Mouse (Mus musculus) midbrain, embryonic 11.5 days (tissue): ENCODE measurements at regions not wholly inside any gene's neighbourhood (a gene's known extent, or its start where the extent isn't known, plus 50 kb on each side); places are given as distances from the start of the nearest gene placed in this dataset.
"Not testable (repeated sequence)": the region's sequence is repeated elsewhere in the genome, so short reads cannot be mapped to it uniquely, and the experiment has no call there.

Experiments used
- ATAC-seq: fragments of 200-750 bp; cut with Nextera tagmentation; 2 replicates; pipeline ENCODE4 v1.8.0; 2017; ENCODE audit warnings: moderate TSS enrichment, moderate library complexity; ENCODE audit not compliant: low FRiP score
- DNase-seq: peaks from one replicate; pipeline ENCODE4 v3.0.0; 2015; ENCODE audit warnings: low spot score; ENCODE audit errors: missing footprints
- H3K27ac ChIP-seq: fragments of 300-500 bp; sonication (generic); 2 replicates; pipeline ENCODE4 v1.5.1; 2014; ENCODE audit warnings: low read depth, low read length
- H3K27me3 ChIP-seq: fragments of 300-500 bp; sonication (generic); 2 replicates; pipeline ENCODE4 v1.6.1; 2014; ENCODE audit warnings: mild to moderate bottlenecking, low read length, moderate library complexity, mixed read lengths; ENCODE audit not compliant: control insufficient read depth, insufficient read depth
- H3K36me3 ChIP-seq: fragments of 300-500 bp; sonication (generic); 2 replicates; pipeline ENCODE4 v1.6.1; 2014; ENCODE audit warnings: mild to moderate bottlenecking, low read length, moderate library complexity, mixed read lengths; ENCODE audit not compliant: control insufficient read depth, insufficient read depth
- H3K4me1 ChIP-seq: fragments of 300-500 bp; sonication (generic); 2 replicates; pipeline ENCODE4 v1.6.1; 2014; ENCODE audit warnings: low read length; ENCODE audit not compliant: control insufficient read depth, insufficient read depth
- H3K4me2 ChIP-seq: fragments of 300-500 bp; sonication (generic); 2 replicates; pipeline ENCODE4 v1.6.1; 2014; ENCODE audit warnings: mild to moderate bottlenecking, moderate library complexity
- H3K4me3 ChIP-seq: fragments of 300-500 bp; sonication (generic); 2 replicates; pipeline ENCODE4 v1.5.1; 2014; ENCODE audit warnings: low read depth, low read length
- H3K9ac ChIP-seq: fragments of 300-500 bp; sonication (generic); 2 replicates; pipeline ENCODE4 v1.6.1; 2014; ENCODE audit warnings: low read length
- H3K9me3 ChIP-seq: fragments of 300-500 bp; sonication (generic); 2 replicates; pipeline ENCODE4 v1.6.1; 2016; ENCODE audit warnings: low read length; ENCODE audit not compliant: control insufficient read depth
- WGBS: fragments of 180-500 bp; shearing (Covaris S2); extraction: QIAGEN DNeasy Blood & Tissue Kit; methylation state at CpG from one replicate; pipeline ENCODE4 v1.1.7; 2014; 5-methylcytosine and 5-hydroxymethylcytosine counted together

GRCm38 (mm10) chr13:102023624-102024023 is 255.6 kb upstream of the Pik3r1 start:
- Histone ChIP-seq H3K4me2 (no peak overlapping the region), H3K9ac (no peak overlapping the region), H3K36me3 (no peaks in the 10 kb centered on the region), H3K27me3 (no peaks in the 10 kb centered on the region), H3K4me1 (no peaks in the 10 kb centered on the region), H3K9me3 (no peaks in the 10 kb centered on the region), H3K4me3 (no peak overlapping the region), H3K27ac (no peak overlapping the region)
- 93% methylated on average over 1 of the region's 1 CpGs for WGBS
- ATAC-seq = no peak
- no peak for DNase-seq

DNA sequence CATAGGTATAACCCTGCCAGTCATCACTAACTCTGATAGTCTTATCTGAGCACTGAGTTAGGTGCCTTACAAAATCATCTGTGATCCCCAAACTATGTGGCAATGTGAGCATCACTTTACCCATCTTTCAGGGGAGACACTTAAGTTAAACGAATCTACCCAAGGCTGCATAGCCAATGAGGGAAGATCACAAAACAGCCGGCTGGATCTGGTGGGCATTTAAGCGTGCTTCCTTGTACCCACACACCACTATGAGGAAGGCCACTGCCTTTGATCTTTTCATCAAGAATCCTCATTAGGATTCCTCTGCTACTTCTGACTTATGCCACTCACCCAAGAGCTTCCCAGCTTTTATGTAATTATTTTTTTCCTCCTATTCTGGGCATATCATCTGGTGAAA is 257.1 kb upstream of the Pik3r1 start:
- no peak overlapping the region for H3K4me2 ChIP-seq
- H3K36me3 ChIP-seq = no peaks in the 10 kb centered on the region
- no peaks in the 10 kb centered on the region for H3K4me1 ChIP-seq
- H3K4me3 ChIP-seq = no peak overlapping the region
- H3K9me3 ChIP-seq = no peaks in the 10 kb centered on the region
- no peak for ATAC-seq
- no peaks in the 10 kb centered on the region for H3K27me3 ChIP-seq
- no peak for DNase-seq
- WGBS = 67% methylated on average over 3 of the region's 3 CpGs
- H3K27ac ChIP-seq = no peak overlapping the region
- H3K9ac ChIP-seq = no peak overlapping the region

DNA sequence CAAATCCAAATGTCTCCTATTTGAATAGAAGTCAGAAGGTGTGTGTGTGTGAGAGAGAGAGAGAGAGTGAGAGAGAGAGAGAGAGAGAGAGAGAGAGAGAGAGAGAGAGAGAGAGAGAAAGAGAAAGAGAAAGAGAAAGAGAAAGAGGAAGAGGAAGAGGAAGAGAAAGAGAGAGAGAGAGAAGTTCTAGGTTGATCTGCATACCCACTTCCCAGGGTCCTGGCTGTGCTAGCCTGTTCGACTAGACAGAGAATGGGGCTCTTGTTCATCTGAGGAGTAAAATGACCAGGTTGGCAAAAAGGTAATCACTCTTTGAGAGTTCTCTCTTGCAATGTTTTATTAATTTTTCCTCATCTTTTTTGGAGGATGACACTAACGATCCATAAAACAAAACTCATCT is 257.5 kb upstream of the Pik3r1 start:
- not testable (repeated sequence) for H3K27me3 ChIP-seq, H3K4me2 ChIP-seq, ATAC-seq, H3K27ac ChIP-seq, H3K4me3 ChIP-seq, H3K4me1 ChIP-seq, DNase-seq, H3K36me3 ChIP-seq, H3K9ac ChIP-seq, H3K9me3 ChIP-seq
- 89% methylated on average over 2 of the region's 2 CpGs for WGBS

- H3K27ac ChIP-seq = no peak overlapping the region
- WGBS = 87% methylated on average over 4 of the region's 4 CpGs
- H3K27me3 ChIP-seq = no peaks in the 10 kb centered on the region
- DNase-seq (no peak), ATAC-seq (no peak)
- no peaks in the 10 kb centered on the region for H3K9me3 ChIP-seq
- H3K4me1 ChIP-seq = no peaks in the 10 kb centered on the region
- no peak overlapping the region for H3K4me3 ChIP-seq
- no peak overlapping the region for H3K4me2 ChIP-seq
- no peaks in the 10 kb centered on the region for H3K36me3 ChIP-seq
- no peak overlapping the region for H3K9ac ChIP-seq
These were observed 263.4 kb upstream of the Pik3r1 start for GRCm38 (mm10) chr13:102031416-102031815.

DNA sequence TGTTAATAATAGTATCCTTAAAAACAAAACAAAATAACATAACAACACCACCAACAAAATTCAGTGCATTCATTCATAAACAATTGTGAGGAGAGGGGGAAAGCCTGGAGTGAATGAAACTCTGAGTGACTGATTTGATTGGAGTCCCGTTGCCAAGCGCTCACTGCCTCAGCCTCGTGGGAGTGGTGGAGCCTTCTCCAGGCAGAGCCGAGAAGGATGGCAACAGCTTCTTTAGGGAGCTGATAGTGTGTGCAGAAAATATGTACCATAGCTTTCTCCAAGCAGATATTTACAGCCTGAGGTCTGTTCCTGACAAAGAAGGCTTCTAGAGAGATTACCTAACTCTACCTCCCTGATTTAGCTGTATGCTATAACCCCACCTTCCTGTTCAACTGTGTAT is 266.5 kb upstream of the Pik3r1 start:
- no peaks in the 10 kb centered on the region for H3K36me3 ChIP-seq
- H3K4me3 ChIP-seq = no peak overlapping the region
- H3K4me2 ChIP-seq = no peak overlapping the region
- H3K9ac ChIP-seq = no peak overlapping the region
- WGBS = 65% methylated on average over 4 of the region's 4 CpGs
- no peaks in the 10 kb centered on the region for H3K4me1 ChIP-seq
- DNase-seq (no peak), ATAC-seq (no peak)
- H3K27ac ChIP-seq = no peak overlapping the region
- H3K9me3 ChIP-seq = no peaks in the 10 kb centered on the region
- no peaks in the 10 kb centered on the region for H3K27me3 ChIP-seq

DNA sequence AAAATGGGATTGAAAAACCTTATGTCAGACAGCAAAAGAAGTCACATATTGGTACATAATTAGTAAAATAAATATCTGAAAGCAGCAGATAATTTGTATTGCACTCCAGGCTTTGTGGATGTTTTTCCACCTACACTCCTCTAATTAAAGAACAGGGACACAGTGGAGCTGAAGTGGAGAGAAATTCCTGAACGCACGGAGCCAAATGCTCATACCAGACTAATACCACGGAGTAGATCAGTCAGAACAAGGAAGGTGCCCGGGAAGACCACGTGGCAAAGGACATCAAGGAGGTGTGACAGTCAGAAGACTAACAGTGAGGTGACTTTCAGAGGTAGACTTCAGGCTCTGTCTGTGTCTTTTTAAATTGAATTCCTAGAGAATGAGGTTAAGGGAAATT is 268.0 kb upstream of the Pik3r1 start:
- Histone ChIP-seq H3K9ac (no peak overlapping the region), H3K27ac (no peak overlapping the region), H3K4me1 (no peaks in the 10 kb centered on the region), H3K27me3 (no peaks in the 10 kb centered on the region), H3K9me3 (no peaks in the 10 kb centered on the region), H3K4me3 (no peak overlapping the region), H3K36me3 (no peaks in the 10 kb centered on the region), H3K4me2 (no peak overlapping the region)
- DNase-seq (no peak), ATAC-seq (no peak)
- 86% methylated on average over 5 of the region's 5 CpGs for whole genome bisulfite sequencing

DNA sequence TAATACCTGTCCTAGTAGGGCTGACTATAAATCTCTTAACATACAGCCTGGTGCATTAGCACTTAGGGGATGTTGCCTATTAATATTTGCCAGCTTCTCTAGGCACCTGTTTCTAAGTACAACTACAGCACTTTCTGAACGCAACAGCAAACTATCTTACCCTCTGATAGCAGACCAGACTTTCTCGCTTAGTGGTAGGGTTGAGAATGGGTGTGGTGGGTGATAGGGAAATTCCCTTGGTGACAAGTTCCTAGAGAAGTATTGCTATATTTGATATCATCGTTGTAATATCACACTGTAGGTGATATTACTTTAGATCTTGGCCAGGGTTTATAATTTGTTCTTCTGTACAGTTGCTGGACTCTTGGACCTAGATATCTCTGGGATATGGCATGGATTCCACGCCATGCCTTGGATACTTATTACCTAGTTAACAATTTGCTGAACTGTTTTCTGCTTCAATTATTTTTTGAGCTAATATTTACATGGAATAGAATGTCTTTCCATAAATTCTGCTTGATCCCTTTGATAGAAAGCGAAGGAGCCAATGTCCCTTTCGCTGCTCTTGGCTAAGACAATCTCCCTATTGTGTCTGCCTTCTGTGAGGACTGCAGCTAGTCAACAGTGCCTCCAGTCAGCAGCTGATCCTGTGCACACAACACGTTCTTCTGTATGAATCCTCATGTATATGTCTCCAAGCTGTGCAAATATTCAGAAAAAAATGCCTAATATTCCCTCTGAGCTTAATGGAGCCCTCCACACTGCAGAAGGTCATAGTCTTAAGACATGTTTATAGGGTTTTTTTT is 269.0 kb upstream of the Pik3r1 start:
- H3K9ac ChIP-seq = no peak overlapping the region
- no peak overlapping the region for H3K4me2 ChIP-seq
- ATAC-seq = no peak
- H3K36me3 ChIP-seq = no peaks in the 10 kb centered on the region
- DNase-seq = no peak
- 84% methylated on average over 7 of the region's 7 CpGs for whole genome bisulfite sequencing
- no peak overlapping the region for H3K4me3 ChIP-seq
- H3K4me1 ChIP-seq = no peaks in the 10 kb centered on the region
- no peak overlapping the region for H3K27ac ChIP-seq
- no peaks in the 10 kb centered on the region for H3K27me3 ChIP-seq
- no peaks in the 10 kb centered on the region for H3K9me3 ChIP-seq

GRCm38 (mm10) chr13:102060213-102060612 is 292.2 kb upstream of the Pik3r1 start:
- no peaks in the 10 kb centered on the region for H3K9me3 ChIP-seq
- DNase-seq = no peak
- H3K4me1 ChIP-seq = no peaks in the 10 kb centered on the region
- H3K9ac ChIP-seq = no peak overlapping the region
- no peak overlapping the region for H3K4me3 ChIP-seq
- no peak for ATAC-seq
- H3K27ac ChIP-seq = no peak overlapping the region
- WGBS = 93% methylated on average over 3 of the region's 3 CpGs
- H3K4me2 ChIP-seq = no peak overlapping the region
- H3K27me3 ChIP-seq = no peaks in the 10 kb centered on the region
- H3K36me3 ChIP-seq = no peaks in the 10 kb centered on the region

GRCm38 (mm10) chr13:102064590-102065273 is 296.7 kb upstream of the Pik3r1 start:
- no peaks in the 10 kb centered on the region for H3K27me3 ChIP-seq
- H3K9ac ChIP-seq = no peak overlapping the region
- H3K27ac ChIP-seq = no peak overlapping the region
- no peaks in the 10 kb centered on the region for H3K9me3 ChIP-seq
- H3K4me1 ChIP-seq = no peaks in the 10 kb centered on the region
- DNase-seq (no peak), ATAC-seq (no peak)
- H3K4me3 ChIP-seq = no peak overlapping the region
- no peak overlapping the region for H3K4me2 ChIP-seq
- no peaks in the 10 kb centered on the region for H3K36me3 ChIP-seq
- 77% methylated on average over 7 of the region's 7 CpGs for WGBS
